Mouse (Mus musculus): ENCODE measurements at regions not wholly inside any gene's neighbourhood (a gene's known extent, or its start where the extent isn't known, plus 50 kb on each side); places are given as distances from the start of the nearest gene placed in this dataset.

GRCm38 (mm10) chr15:13549207-13549837, 375.8 kb upstream of the Cdh6 start:
- Histone ChIP-seq H3K27ac (ENCODE audit: low read depth, low read length) (no peak overlapping the region), H3K9me3 (ENCODE audit: low read length) (no peaks in the 10 kb centered on the region), H3K4me3 (ENCODE audit: low read depth, low read length) (no peak overlapping the region), H3K4me2 (ENCODE audit: low read depth, low read length, poor library complexity, severe bottlenecking) (no peak overlapping the region), H3K9ac (replicated peaks; ENCODE audit: low read length, poor library complexity, severe bottlenecking) (no peak overlapping the region), H3K27me3 (ENCODE audit: insufficient read depth, low read length) (no peaks in the 10 kb centered on the region), H3K4me1 (ENCODE audit: insufficient read depth, low read length) (no peaks in the 10 kb centered on the region), H3K36me3 (ENCODE audit: insufficient read depth, low read length) (no peaks in the 10 kb centered on the region)
- no peak for TF ChIP-seq CTCF (IDR thresholded peaks at IDR 0.05)
- ATAC-seq (ENCODE audit: low FRiP score) (0 out of 2 replicates have a peak, but pooled peaks have one; percentile 27), DNase-seq (ENCODE audit: low spot score) (no peak)
- WGBS = 70% methylated on average over 8 of the region's 8 CpGs

GRCm38 (mm10) chr15:13540026-13540425, 366.6 kb upstream of the Cdh6 start:
- H3K4me3 ChIP-seq (ENCODE audit: low read depth, low read length) = no peak overlapping the region
- H3K4me1 ChIP-seq (ENCODE audit: insufficient read depth, low read length) = no peaks in the 10 kb centered on the region
- TF ChIP-seq CTCF (IDR thresholded peaks at IDR 0.05) = no peak
- no peak overlapping the region for H3K9ac ChIP-seq (replicated peaks; ENCODE audit: low read length, poor library complexity, severe bottlenecking)
- H3K9me3 ChIP-seq (ENCODE audit: low read length) = no peaks in the 10 kb centered on the region
- H3K36me3 ChIP-seq (ENCODE audit: insufficient read depth, low read length) = no peaks in the 10 kb centered on the region
- no peaks in the 10 kb centered on the region for H3K27me3 ChIP-seq (ENCODE audit: insufficient read depth, low read length)
- no peak for ATAC-seq (ENCODE audit: low FRiP score)
- no peak overlapping the region for H3K27ac ChIP-seq (ENCODE audit: low read depth, low read length)
- DNase-seq (ENCODE audit: low spot score) = peak; percentile 27
- H3K4me2 ChIP-seq (ENCODE audit: low read depth, low read length, poor library complexity, severe bottlenecking) = no peak overlapping the region

- no peak for DNase-seq (ENCODE audit: low spot score)
- 78% methylated on average over 2 of the region's 2 CpGs for WGBS
- H3K4me3 ChIP-seq (ENCODE audit: low read depth, low read length) = no peak overlapping the region
- H3K27me3 ChIP-seq (ENCODE audit: insufficient read depth, low read length) = no peaks in the 10 kb centered on the region
- no peak for TF ChIP-seq CTCF (IDR thresholded peaks at IDR 0.05)
- H3K4me1 ChIP-seq (ENCODE audit: insufficient read depth, low read length) = no peaks in the 10 kb centered on the region
- no peaks in the 10 kb centered on the region for H3K36me3 ChIP-seq (ENCODE audit: insufficient read depth, low read length)
- no peaks in the 10 kb centered on the region for H3K9me3 ChIP-seq (ENCODE audit: low read length)
- no peak for ATAC-seq (ENCODE audit: low FRiP score)
- no peak overlapping the region for H3K4me2 ChIP-seq (ENCODE audit: low read depth, low read length, poor library complexity, severe bottlenecking)
- no peak overlapping the region for H3K9ac ChIP-seq (replicated peaks; ENCODE audit: low read length, poor library complexity, severe bottlenecking)
- no peak overlapping the region for H3K27ac ChIP-seq (ENCODE audit: low read depth, low read length)
These were observed 360.5 kb upstream of the Cdh6 start for GRCm38 (mm10) chr15:13534017-13534416.

- Histone ChIP-seq H3K4me2 (ENCODE audit: low read depth, low read length, poor library complexity, severe bottlenecking) (no peak overlapping the region), H3K9me3 (ENCODE audit: low read length) (no peaks in the 10 kb centered on the region), H3K4me3 (ENCODE audit: low read depth, low read length) (no peak overlapping the region), H3K4me1 (ENCODE audit: insufficient read depth, low read length) (no peaks in the 10 kb centered on the region), H3K27ac (ENCODE audit: low read depth, low read length) (no peak overlapping the region), H3K36me3 (ENCODE audit: insufficient read depth, low read length) (no peaks in the 10 kb centered on the region), H3K9ac (replicated peaks; ENCODE audit: low read length, poor library complexity, severe bottlenecking) (no peak overlapping the region), H3K27me3 (ENCODE audit: insufficient read depth, low read length) (no peaks in the 10 kb centered on the region)
- WGBS = 70% methylated on average over 3 of the region's 3 CpGs
- TF ChIP-seq CTCF (IDR thresholded peaks at IDR 0.05) = no peak
- no peak for DNase-seq (ENCODE audit: low spot score)
- ATAC-seq (ENCODE audit: low FRiP score) = no peak
These were observed 356.5 kb upstream of the Cdh6 start for GRCm38 (mm10) chr15:13529960-13530359.

GRCm38 (mm10) chr15:13529050-13529449, 355.6 kb upstream of the Cdh6 start:
- no peaks in the 10 kb centered on the region for H3K9me3 ChIP-seq (ENCODE audit: low read length)
- no peaks in the 10 kb centered on the region for H3K27me3 ChIP-seq (ENCODE audit: insufficient read depth, low read length)
- H3K36me3 ChIP-seq (ENCODE audit: insufficient read depth, low read length) = no peaks in the 10 kb centered on the region
- 74% methylated on average over 4 of the region's 4 CpGs for WGBS
- DNase-seq (ENCODE audit: low spot score) (no peak), ATAC-seq (ENCODE audit: low FRiP score) (no peak)
- no peaks in the 10 kb centered on the region for H3K4me1 ChIP-seq (ENCODE audit: insufficient read depth, low read length)
- TF ChIP-seq CTCF (IDR thresholded peaks at IDR 0.05) = no peak
- H3K27ac ChIP-seq (ENCODE audit: low read depth, low read length) = no peak overlapping the region
- H3K4me3 ChIP-seq (ENCODE audit: low read depth, low read length) = no peak overlapping the region
- H3K4me2 ChIP-seq (ENCODE audit: low read depth, low read length, poor library complexity, severe bottlenecking) = no peak overlapping the region
- H3K9ac ChIP-seq (replicated peaks; ENCODE audit: low read length, poor library complexity, severe bottlenecking) = no peak overlapping the region
